Mouse (Mus musculus) fat pad, adult 2 months (tissue): ENCODE results near the gene Ncf2.

Experiments
- DNase-seq: peaks from one replicate; pipeline ENCODE4 v3.0.0-alpha.2; 2011; ENCODE audit warnings: low read depth, low spot score; ENCODE audit errors: extremely low read depth

The Ncf2 gene

GRCm38 (mm10) chr1:152828637-152829355 is 28.8 kb downstream of the Ncf2 start:
- DNase-seq, result no peak

DNA sequence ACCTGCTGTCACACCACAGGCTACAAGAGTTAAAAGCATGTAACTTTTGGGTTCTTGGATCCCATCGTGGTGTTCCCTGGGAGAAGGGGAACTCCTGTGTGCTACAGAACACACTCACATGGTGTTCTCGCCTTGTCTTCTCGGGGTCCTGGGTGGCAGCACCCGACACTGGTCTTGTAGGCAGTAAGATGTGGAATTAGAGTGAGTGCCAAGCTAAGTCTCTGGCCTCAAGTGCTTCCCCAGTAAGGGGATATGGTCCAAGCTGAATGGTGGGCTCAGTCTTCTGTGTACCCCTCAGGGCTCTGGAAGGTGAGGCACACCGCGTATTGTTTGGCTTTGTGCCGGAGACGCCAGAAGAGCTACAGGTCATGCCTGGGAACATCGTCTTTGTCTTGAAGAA is 30.1 kb downstream of the Ncf2 start:
- DNase-seq, result no peak

DNA sequence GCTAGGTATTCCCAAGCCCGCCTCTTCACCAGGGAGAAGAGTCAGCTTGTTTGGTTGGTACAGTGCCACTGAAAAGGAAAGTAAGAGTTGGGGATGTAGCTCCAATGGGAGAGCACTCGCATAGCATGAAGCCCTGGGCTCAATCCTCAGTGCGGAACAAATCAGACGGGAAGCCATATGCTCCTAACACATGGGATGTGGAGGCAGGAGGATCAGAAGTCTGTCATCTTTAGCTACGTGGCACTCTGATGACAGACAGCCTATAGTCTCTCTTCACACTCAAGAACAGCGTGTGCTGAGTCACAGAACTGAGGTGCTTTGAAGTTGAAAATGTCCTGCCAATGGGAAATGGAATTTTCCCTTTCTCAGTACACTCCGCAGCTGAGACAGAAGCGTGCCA is 31.0 kb downstream of the Ncf2 start:
- DNase-seq, result no peak

DNA sequence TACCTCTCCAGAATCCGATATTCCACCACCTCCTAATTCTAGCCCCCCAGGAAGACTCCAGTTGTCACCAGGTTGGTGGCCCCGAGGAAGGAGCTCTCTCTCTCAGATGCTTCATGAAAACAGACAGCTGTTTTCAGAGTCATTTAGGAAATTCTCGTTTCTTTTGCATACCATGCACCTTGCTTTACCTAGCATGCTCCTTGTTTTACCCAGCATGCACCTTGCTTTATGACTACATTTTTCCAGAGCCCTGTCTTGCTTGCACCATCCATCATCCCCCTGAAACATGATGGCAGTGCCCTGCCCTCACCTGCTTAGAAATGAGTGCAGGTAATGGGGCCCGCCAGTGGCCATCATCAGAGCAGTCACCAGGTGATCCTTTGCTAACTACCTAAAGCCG is 31.6 kb downstream of the Ncf2 start:
- no peak for DNase-seq

DNA sequence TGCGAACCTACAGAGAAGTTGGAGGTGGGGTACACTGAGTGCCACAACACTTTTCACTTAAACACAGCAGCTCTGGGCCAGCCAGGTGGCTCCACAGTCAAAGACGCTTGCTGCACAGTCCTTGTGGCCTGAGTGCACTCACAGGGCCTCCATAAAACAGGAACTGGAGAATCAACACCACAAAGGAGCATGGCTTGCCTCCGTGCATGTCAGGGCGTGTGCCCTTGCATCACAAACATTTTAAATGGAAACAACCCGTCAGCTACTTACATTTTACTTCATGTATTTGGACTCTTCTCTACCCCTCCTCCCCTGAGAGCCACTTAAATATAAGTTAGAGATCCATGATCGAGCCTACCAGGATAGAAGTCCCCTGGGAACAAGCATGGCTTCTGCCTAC is 32.3 kb downstream of the Ncf2 start:
- no peak for DNase-seq

DNA sequence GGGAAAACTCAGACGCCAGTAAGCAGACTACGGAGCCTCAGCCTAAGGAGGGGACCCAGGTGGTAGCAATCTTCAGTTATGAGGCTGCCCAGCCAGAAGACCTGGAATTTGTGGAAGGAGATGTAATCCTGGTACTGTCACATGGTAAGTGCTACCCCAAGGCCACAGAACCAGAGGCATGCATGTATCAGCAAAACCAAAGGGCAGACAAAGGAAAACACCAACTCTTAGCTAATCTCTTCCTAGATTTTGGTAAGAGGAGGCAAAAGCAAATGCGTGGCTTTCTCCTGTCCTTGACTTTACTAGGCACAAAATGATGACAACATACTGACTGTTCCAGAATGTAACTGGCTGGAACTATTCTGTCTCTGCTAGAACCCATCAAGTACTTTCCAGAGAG is 35.1 kb downstream of the Ncf2 start:
- DNase-seq, result no peak

DNA sequence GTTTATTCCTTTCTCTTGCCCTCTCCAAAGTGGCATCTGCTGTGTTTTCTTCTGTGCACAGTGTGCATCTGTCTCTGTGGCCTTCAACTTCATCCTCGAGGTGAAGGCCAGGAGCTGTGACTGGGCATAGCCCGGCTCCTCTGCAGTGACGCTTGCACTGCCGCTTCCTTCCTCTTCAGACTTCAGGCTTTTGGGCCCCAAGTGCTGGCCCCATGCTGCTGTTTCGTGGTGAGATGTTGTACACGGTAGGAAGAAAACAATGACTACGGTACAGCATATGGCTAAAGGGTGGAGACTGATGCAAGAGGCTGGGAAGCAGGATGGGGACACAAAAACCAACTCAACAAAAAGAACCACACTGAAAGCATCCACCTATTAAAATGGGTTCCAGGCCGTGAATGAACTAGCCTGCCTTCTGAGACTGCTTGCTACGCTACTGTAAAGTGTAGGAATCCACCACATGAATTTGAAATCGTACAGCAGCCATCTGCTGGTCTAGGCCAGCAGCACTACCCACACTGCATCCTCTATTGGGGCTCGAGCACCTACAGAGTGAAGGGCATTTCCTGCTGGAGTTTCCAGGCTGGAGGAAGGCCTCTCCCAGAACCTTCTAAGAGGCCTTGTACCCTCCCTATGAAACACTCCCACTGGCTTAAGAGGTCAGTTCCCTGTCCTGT is 38.2 kb downstream of the Ncf2 start:
- no peak for DNase-seq

- no peak for DNase-seq
Observed at GRCm38 (mm10) chr1:152838841-152839240, 38.8 kb downstream of the Ncf2 start.

GRCm38 (mm10) chr1:152840343-152840742 is 40.3 kb downstream of the Ncf2 start:
- no peak for DNase-seq

GRCm38 (mm10) chr1:152841057-152841456 is 41.1 kb downstream of the Ncf2 start:
- DNase-seq, result no peak

- no peak for DNase-seq
Observed at GRCm38 (mm10) chr1:152844634-152845033, 44.6 kb downstream of the Ncf2 start.

DNA sequence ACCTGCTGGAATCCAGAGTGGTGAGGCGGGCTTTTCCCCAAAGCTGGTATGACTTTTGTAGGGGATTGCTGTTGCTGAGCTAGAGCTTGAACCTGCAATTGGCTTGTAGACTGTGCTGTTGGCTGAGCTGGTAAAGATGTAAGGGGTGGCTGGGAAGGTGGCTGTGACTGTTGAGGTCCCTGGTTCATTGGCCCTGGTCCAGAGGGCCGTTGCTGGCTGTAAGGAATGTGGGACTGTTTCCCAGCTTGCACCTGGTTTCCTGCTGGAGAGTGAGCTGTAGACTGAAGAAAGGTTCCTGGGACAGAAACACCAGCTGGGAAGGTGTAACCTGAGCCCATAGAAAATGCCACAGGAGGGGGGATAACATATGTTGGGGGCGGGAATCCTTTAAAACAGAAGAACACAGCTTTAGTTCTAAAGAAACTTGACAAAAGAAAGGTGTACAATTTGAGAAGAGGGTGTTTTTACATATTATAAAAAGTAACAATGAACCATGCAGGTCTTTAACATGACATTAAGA is 45.3 kb downstream of the Ncf2 start:
- DNase-seq, result no peak

GRCm38 (mm10) chr1:152846856-152847255 is 46.9 kb downstream of the Ncf2 start:
- DNase-seq, result no peak

DNA sequence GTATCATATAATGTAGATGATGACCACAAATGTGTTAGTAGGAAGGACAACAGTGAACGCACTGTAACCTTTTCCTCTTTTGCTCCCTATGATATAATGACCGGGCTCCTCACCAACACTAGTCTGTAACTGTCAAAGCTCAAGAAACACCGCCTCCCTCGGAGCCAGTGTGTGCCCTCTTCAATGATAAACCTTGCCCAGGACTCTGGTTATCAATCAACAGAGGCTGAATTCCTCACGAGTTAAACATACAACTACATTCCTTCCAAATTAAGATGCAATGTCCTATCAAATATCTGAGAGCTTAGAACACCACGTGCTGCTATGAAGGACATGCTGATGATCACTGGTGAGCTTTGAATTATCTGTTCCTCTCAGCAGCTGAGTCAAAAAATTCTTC is 69.9 kb downstream of the Ncf2 start:
- no peak for DNase-seq

DNA sequence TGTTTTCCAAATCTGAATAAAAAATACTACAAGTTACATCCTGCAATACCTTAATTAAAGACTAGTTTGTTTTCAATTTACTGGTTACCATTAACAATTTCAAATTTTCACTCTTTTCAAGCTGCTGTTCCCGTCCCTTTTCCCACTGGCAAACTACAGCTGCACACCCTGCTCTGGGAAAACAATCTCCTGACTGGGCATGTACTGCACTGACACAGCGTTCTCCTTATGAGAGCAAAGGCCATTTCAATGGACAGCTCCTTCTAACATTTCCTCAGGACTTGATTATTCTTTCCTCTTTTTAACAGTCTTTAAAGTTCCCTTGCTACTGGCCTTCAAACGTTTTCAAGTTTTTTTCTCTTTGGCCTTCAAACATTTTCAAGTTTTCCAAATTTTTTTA is 71.0 kb downstream of the Ncf2 start:
- no peak for DNase-seq
